Mouse (Mus musculus): ENCODE results near the gene Cyp11a1. TPM values are rescaled to one million over a fixed set of nuclear protein-coding genes. Genes with fewer than 3 reads are reported as not detected.

Cyp11a1 gene
- polyA plus RNA-seq, 1 experiment: 1.6 TPM

GRCm38 (mm10) chr9:58067546-58067945 is 61.3 kb downstream of the Cyp11a1 start:
- H3K27ac ChIP-seq (ENCODE audit: control insufficient read depth, insufficient read depth, low read depth, low read length, poor library complexity): no peak overlapping the region
- 84% methylated on average over 3 of the region's 3 CpGs for WGBS
- TF ChIP-seq POLR2A (IDR thresholded peaks at IDR 0.05; ENCODE audit: borderline replicate concordance, control insufficient read depth, low read depth, low read length) (no peak), CTCF (IDR thresholded peaks at IDR 0.05; ENCODE audit: control insufficient read depth, insufficient read depth, low read length) (no peak)

GRCm38 (mm10) chr9:58074561-58074960 is 68.3 kb downstream of the Cyp11a1 start:
- TF ChIP-seq POLR2A (IDR thresholded peaks at IDR 0.05; ENCODE audit: borderline replicate concordance, control insufficient read depth, low read depth, low read length) (no peak), CTCF (IDR thresholded peaks at IDR 0.05; ENCODE audit: control insufficient read depth, insufficient read depth, low read length) (no peak)
- no peaks in the 10 kb centered on the region for H3K4me1 ChIP-seq (ENCODE audit: control insufficient read depth, insufficient read depth, low read length)

More at GRCm38 (mm10) chr9:58067546-58067945, 61.3 kb downstream of the Cyp11a1 start:
- no peak overlapping the region for H3K4me3 ChIP-seq (replicated peaks; ENCODE audit: control insufficient read depth, low read depth, low read length)
- no peaks in the 10 kb centered on the region for H3K4me1 ChIP-seq (ENCODE audit: control insufficient read depth, insufficient read depth, low read length)

More at GRCm38 (mm10) chr9:58074561-58074960, 68.3 kb downstream of the Cyp11a1 start:
- H3K4me3 ChIP-seq (replicated peaks; ENCODE audit: control insufficient read depth, low read depth, low read length): no peak overlapping the region
- H3K27ac ChIP-seq (ENCODE audit: control insufficient read depth, insufficient read depth, low read depth, low read length, poor library complexity): no peak overlapping the region
- WGBS: 42% methylated on average over 3 of the region's 3 CpGs

Other genes with a start within 250 kb of the Cyp11a1 start
- 148 and 149 TPM in 2 replicates for gene Clk3, start 240.6 kb upstream of the Cyp11a1 start, polyA plus RNA-seq (2011; ENCODE audit: insufficient read depth, insufficient read length, low replicate concordance, missing spikeins)
- 15.3 and 52.9 TPM in 2 replicates for gene Arid3b, start 169.6 kb upstream of the Cyp11a1 start, polyA plus RNA-seq (2011; ENCODE audit: insufficient read depth, insufficient read length, low replicate concordance, missing spikeins)
- gene Ubl7, start 95.4 kb upstream of the Cyp11a1 start, polyA plus RNA-seq (2011; ENCODE audit: insufficient read depth, insufficient read length, low replicate concordance, missing spikeins): 19.2 and 35.9 TPM in 2 replicates
- 2.1 and 3.2 TPM in 2 replicates for gene Sema7a, start 66.3 kb upstream of the Cyp11a1 start, polyA plus RNA-seq (2011; ENCODE audit: insufficient read depth, insufficient read length, low replicate concordance, missing spikeins)
- not detected in 2 replicates for gene Stra6, start 57.4 kb downstream of the Cyp11a1 start, polyA plus RNA-seq (2011; ENCODE audit: insufficient read depth, insufficient read length, low replicate concordance, missing spikeins)
- gene Ccdc33, start 112.4 kb downstream of the Cyp11a1 start, polyA plus RNA-seq (2011; ENCODE audit: insufficient read depth, insufficient read length, low replicate concordance, missing spikeins): not detected in 2 replicates
- 4.2 and 6.3 TPM in 2 replicates for gene Islr, start 197.9 kb downstream of the Cyp11a1 start, polyA plus RNA-seq (2011; ENCODE audit: insufficient read depth, insufficient read length, low replicate concordance, missing spikeins)
- gene Islr2, start 197.9 kb downstream of the Cyp11a1 start, polyA plus RNA-seq (2011; ENCODE audit: insufficient read depth, insufficient read length, low replicate concordance, missing spikeins): 0.49 TPM in 1 of 2 replicates, not detected in the other
- gene Pml, start 243.4 kb downstream of the Cyp11a1 start, polyA plus RNA-seq (2011; ENCODE audit: insufficient read depth, insufficient read length, low replicate concordance, missing spikeins): 48.3 and 92.4 TPM in 2 replicates
- 14.4 and 24.5 TPM in 2 replicates for gene Stoml1, start 246.8 kb downstream of the Cyp11a1 start, polyA plus RNA-seq (2011; ENCODE audit: insufficient read depth, insufficient read length, low replicate concordance, missing spikeins)